Mouse (Mus musculus): ENCODE measurements around the gene Wwc2. TPM values are rescaled to one million over a fixed set of nuclear protein-coding genes. Genes with fewer than 3 reads are reported as not detected.

The Wwc2 gene
- polyA plus RNA-seq, 1 experiment from 2014 or later, result 5.6 TPM

GRCm38 (mm10) chr8:47851824-47852502 lies 138.8 kb downstream of the Wwc2 start:
- no peak for ATAC-seq (replicated peaks)
- Histone ChIP-seq H3K36me3 (replicated peaks) (peaks cover 7% of the 10 kb centered on the region; the same call in 1 of the 2 replicates), H3K9ac (no peak overlapping the region), H3K27ac (no peak overlapping the region), H3K27me3 (replicated peaks) (no peaks in the 10 kb centered on the region), H3K4me2 (no peak overlapping the region), H3K4me3 (no peak overlapping the region), H3K4me1 (no peaks in the 10 kb centered on the region), H3K9me3 (no peaks in the 10 kb centered on the region)
- 78% methylated on average over 12 of the region's 12 CpGs for WGBS

- H3K9me3 ChIP-seq, result no peaks in the 10 kb centered on the region
- no peak for ATAC-seq (replicated peaks)
- no peak overlapping the region for H3K4me2 ChIP-seq
- no peaks in the 10 kb centered on the region for H3K27me3 ChIP-seq (replicated peaks)
- H3K4me1 ChIP-seq, result no peaks in the 10 kb centered on the region
- H3K27ac ChIP-seq, result no peak overlapping the region
- no peak overlapping the region for H3K4me3 ChIP-seq
- H3K36me3 ChIP-seq (replicated peaks), result no peaks in the 10 kb centered on the region; the same call in 1 of the 2 replicates
- 86% methylated on average over 8 of the region's 8 CpGs for WGBS
- H3K9ac ChIP-seq, result no peak overlapping the region
These were observed 140.9 kb downstream of the Wwc2 start for GRCm38 (mm10) chr8:47849842-47850241.

- Histone ChIP-seq H3K4me1 (no peaks in the 10 kb centered on the region), H3K27ac (no peak overlapping the region), H3K36me3 (replicated peaks) (no peaks in the 10 kb centered on the region; the same call in 1 of the 2 replicates), H3K4me3 (no peak overlapping the region), H3K9me3 (no peaks in the 10 kb centered on the region), H3K4me2 (no peak overlapping the region), H3K9ac (no peak overlapping the region), H3K27me3 (replicated peaks) (no peaks in the 10 kb centered on the region)
- ATAC-seq (replicated peaks), result no peak
- 98% methylated on average over 6 of the region's 6 CpGs for WGBS
These were observed 142.8 kb downstream of the Wwc2 start for GRCm38 (mm10) chr8:47847931-47848330.

- H3K27ac ChIP-seq, result no peak overlapping the region
- H3K4me2 ChIP-seq, result no peak overlapping the region
- no peaks in the 10 kb centered on the region; the same call in 1 of the 2 replicates for H3K36me3 ChIP-seq (replicated peaks)
- H3K27me3 ChIP-seq (replicated peaks), result no peaks in the 10 kb centered on the region
- no peaks in the 10 kb centered on the region for H3K4me1 ChIP-seq
- H3K9me3 ChIP-seq, result no peaks in the 10 kb centered on the region
- H3K9ac ChIP-seq, result no peak overlapping the region
- ATAC-seq (replicated peaks), result no peak
- no peak overlapping the region for H3K4me3 ChIP-seq
- WGBS, result 91% methylated on average over 14 of the region's 14 CpGs
These were observed 143.6 kb downstream of the Wwc2 start for GRCm38 (mm10) chr8:47847161-47847560.

GRCm38 (mm10) chr8:47845956-47846355 lies 144.8 kb downstream of the Wwc2 start:
- 79% methylated on average over 13 of the region's 13 CpGs for WGBS
- no peaks in the 10 kb centered on the region; the same call in 1 of the 2 replicates for H3K36me3 ChIP-seq (replicated peaks)
- no peaks in the 10 kb centered on the region for H3K9me3 ChIP-seq
- H3K4me3 ChIP-seq, result no peak overlapping the region
- no peak overlapping the region for H3K27ac ChIP-seq
- H3K4me2 ChIP-seq, result no peak overlapping the region
- H3K9ac ChIP-seq, result no peak overlapping the region
- no peak for ATAC-seq (replicated peaks)
- no peaks in the 10 kb centered on the region for H3K4me1 ChIP-seq
- no peaks in the 10 kb centered on the region for H3K27me3 ChIP-seq (replicated peaks)

- no peak for ATAC-seq (replicated peaks)
These were observed 147.1 kb downstream of the Wwc2 start for GRCm38 (mm10) chr8:47843651-47844050.

GRCm38 (mm10) chr8:47843063-47843462 lies 147.7 kb downstream of the Wwc2 start:
- H3K36me3 ChIP-seq (replicated peaks), result peaks cover 4% of the 10 kb centered on the region; the same call in 1 of the 2 replicates
- WGBS, result 83% methylated on average over 7 of the region's 7 CpGs

More at GRCm38 (mm10) chr8:47843651-47844050, 147.1 kb downstream of the Wwc2 start:
- peaks cover 4% of the 10 kb centered on the region; the same call in 1 of the 2 replicates for H3K36me3 ChIP-seq (replicated peaks)
- no peaks in the 10 kb centered on the region for H3K9me3 ChIP-seq
- H3K4me2 ChIP-seq, result no peak overlapping the region
- no peak overlapping the region for H3K4me3 ChIP-seq
- no peaks in the 10 kb centered on the region for H3K27me3 ChIP-seq (replicated peaks)
- no peak overlapping the region for H3K27ac ChIP-seq
- no peaks in the 10 kb centered on the region for H3K4me1 ChIP-seq
- 95% methylated on average over 10 of the region's 10 CpGs for WGBS
- no peak overlapping the region for H3K9ac ChIP-seq

GRCm38 (mm10) chr8:47833944-47834343 lies 156.8 kb downstream of the Wwc2 start:
- ATAC-seq (replicated peaks), result no peak
- no peaks in the 10 kb centered on the region for H3K36me3 ChIP-seq (replicated peaks)
- no peak overlapping the region for H3K27ac ChIP-seq
- no peaks in the 10 kb centered on the region for H3K9me3 ChIP-seq
- H3K9ac ChIP-seq, result no peak overlapping the region
- no peak overlapping the region for H3K4me2 ChIP-seq
- H3K27me3 ChIP-seq (replicated peaks), result no peaks in the 10 kb centered on the region
- WGBS, result 86% methylated on average over 1 of the region's 1 CpGs
- H3K4me1 ChIP-seq, result no peaks in the 10 kb centered on the region
- H3K4me3 ChIP-seq, result no peak overlapping the region

More at GRCm38 (mm10) chr8:47843063-47843462, 147.7 kb downstream of the Wwc2 start:
- Histone ChIP-seq H3K4me3 (no peak overlapping the region), H3K9ac (no peak overlapping the region), H3K9me3 (no peaks in the 10 kb centered on the region), H3K4me2 (no peak overlapping the region), H3K4me1 (no peaks in the 10 kb centered on the region), H3K27ac (no peak overlapping the region), H3K27me3 (replicated peaks) (no peaks in the 10 kb centered on the region)
- ATAC-seq (replicated peaks), result no peak

- Histone ChIP-seq H3K4me2 (no peak overlapping the region), H3K4me1 (no peaks in the 10 kb centered on the region), H3K27ac (no peak overlapping the region), H3K4me3 (no peak overlapping the region), H3K9me3 (no peaks in the 10 kb centered on the region), H3K36me3 (replicated peaks) (no peaks in the 10 kb centered on the region), H3K27me3 (replicated peaks) (no peaks in the 10 kb centered on the region), H3K9ac (no peak overlapping the region)
- ATAC-seq (replicated peaks), result no peak
- 74% methylated on average over 6 of the region's 6 CpGs for WGBS
These were observed 158.1 kb downstream of the Wwc2 start for GRCm38 (mm10) chr8:47832616-47833015.

GRCm38 (mm10) chr8:47826911-47827310 lies 163.8 kb downstream of the Wwc2 start:
- H3K4me3 ChIP-seq, result no peak overlapping the region
- no peak for ATAC-seq (replicated peaks)
- H3K9ac ChIP-seq, result no peak overlapping the region
- no peak overlapping the region for H3K4me2 ChIP-seq
- H3K27ac ChIP-seq, result no peak overlapping the region
- no peaks in the 10 kb centered on the region for H3K9me3 ChIP-seq
- WGBS, result 90% methylated on average over 9 of the region's 9 CpGs
- peaks cover 8% of the 10 kb centered on the region; the same call in 1 of the 2 replicates for H3K4me1 ChIP-seq
- no peaks in the 10 kb centered on the region for H3K27me3 ChIP-seq (replicated peaks)
- H3K36me3 ChIP-seq (replicated peaks), result no peaks in the 10 kb centered on the region

- ATAC-seq (replicated peaks), result no peak
- no peaks in the 10 kb centered on the region for H3K27me3 ChIP-seq (replicated peaks)
- H3K9me3 ChIP-seq, result no peaks in the 10 kb centered on the region
- H3K36me3 ChIP-seq (replicated peaks), result no peaks in the 10 kb centered on the region
- WGBS, result 52% methylated on average over 5 of the region's 5 CpGs
- peaks cover 8% of the 10 kb centered on the region; the same call in 1 of the 2 replicates for H3K4me1 ChIP-seq
- no peak overlapping the region for H3K4me2 ChIP-seq
- no peak overlapping the region for H3K4me3 ChIP-seq
- no peak overlapping the region for H3K9ac ChIP-seq
- no peak overlapping the region for H3K27ac ChIP-seq
These were observed 165.1 kb downstream of the Wwc2 start for GRCm38 (mm10) chr8:47825596-47825995.

- Histone ChIP-seq H3K36me3 (replicated peaks) (no peaks in the 10 kb centered on the region), H3K27me3 (replicated peaks) (no peaks in the 10 kb centered on the region), H3K4me3 (no peak within 1 kb of the TSS), H3K27ac (no peak within 1 kb of the TSS), H3K4me1 (peaks cover 8% of the 10 kb centered on the region; the same call in 1 of the 2 replicates), H3K4me2 (no peak within 1 kb of the TSS), H3K9me3 (no peaks in the 10 kb centered on the region), H3K9ac (no peak within 1 kb of the TSS)
- no peak for ATAC-seq (replicated peaks)
- WGBS, result 39% methylated on average over 13 of the region's 13 CpGs
These were observed 166.5 kb downstream of the Wwc2 start, which contains the start of gene Cldn22 for GRCm38 (mm10) chr8:47824182-47824581. TSS of gene Cldn22 (plus strand) at chr8:47824482.

GRCm38 (mm10) chr8:47823777-47824176 lies 166.9 kb downstream of the Wwc2 start:
- ATAC-seq (replicated peaks), result no peak
- WGBS, result 47% methylated on average over 10 of the region's 10 CpGs
- no peak overlapping the region for H3K4me3 ChIP-seq
- H3K9me3 ChIP-seq, result no peaks in the 10 kb centered on the region
- no peaks in the 10 kb centered on the region for H3K36me3 ChIP-seq (replicated peaks)
- H3K27me3 ChIP-seq (replicated peaks), result no peaks in the 10 kb centered on the region
- no peak overlapping the region for H3K9ac ChIP-seq
- no peak overlapping the region for H3K27ac ChIP-seq
- no peak overlapping the region for H3K4me2 ChIP-seq
- peaks cover 8% of the 10 kb centered on the region; the same call in 1 of the 2 replicates for H3K4me1 ChIP-seq

Measured in midbrain, embryonic 15.5 days (tissue).